Mouse (Mus musculus) ES-Bruce4 (cell line): ENCODE results near the gene Pdzd2.

ENCODE experiments used
- CTCF ChIP-seq: IDR thresholded peaks from one replicate; pipeline ENCODE4 v1.8.1; 2011; ENCODE audit warnings: low read depth, low read length
- POLR2A ChIP-seq: IDR thresholded peaks from one replicate; pipeline ENCODE4 v1.8.1; 2011; ENCODE audit warnings: low read length; ENCODE audit not compliant: insufficient read depth

- TF ChIP-seq POLR2A, result no peak
- no peak for TF ChIP-seq CTCF
Measured at GRCm38 (mm10) chr15:12732613-12733012, 7.1 kb downstream of the Pdzd2 start.
